Mouse (Mus musculus) ES-E14 (cell line): ENCODE data around the gene Rad54l2.

Experiments
- CHD2 ChIP-seq: IDR thresholded peaks from 2 replicates; pipeline ENCODE4 v1.6.1; 2014; ENCODE audit warnings: mild to moderate bottlenecking, low read depth, low read length, inconsistent platforms
- HCFC1 ChIP-seq: IDR thresholded peaks from 2 replicates; pipeline ENCODE4 v1.6.1; 2012; ENCODE audit warnings: low read length, inconsistent platforms, borderline replicate concordance; ENCODE audit not compliant: insufficient read depth
- MAFK ChIP-seq: IDR thresholded peaks from 2 replicates; pipeline ENCODE4 v1.6.1; 2014; ENCODE audit warnings: mild to moderate bottlenecking, low read depth, low read length, inconsistent platforms; ENCODE audit not compliant: insufficient read depth
- ZC3H11A ChIP-seq: IDR thresholded peaks from 2 replicates; pipeline ENCODE4 v1.6.1; 2012; ENCODE audit warnings: low read depth, mild to moderate bottlenecking, inconsistent platforms, low read length, borderline replicate concordance
- ZNF384 ChIP-seq: IDR thresholded peaks from 2 replicates; pipeline ENCODE4 v1.6.1; 2012; ENCODE audit warnings: low read depth, low read length, inconsistent platforms

DNA sequence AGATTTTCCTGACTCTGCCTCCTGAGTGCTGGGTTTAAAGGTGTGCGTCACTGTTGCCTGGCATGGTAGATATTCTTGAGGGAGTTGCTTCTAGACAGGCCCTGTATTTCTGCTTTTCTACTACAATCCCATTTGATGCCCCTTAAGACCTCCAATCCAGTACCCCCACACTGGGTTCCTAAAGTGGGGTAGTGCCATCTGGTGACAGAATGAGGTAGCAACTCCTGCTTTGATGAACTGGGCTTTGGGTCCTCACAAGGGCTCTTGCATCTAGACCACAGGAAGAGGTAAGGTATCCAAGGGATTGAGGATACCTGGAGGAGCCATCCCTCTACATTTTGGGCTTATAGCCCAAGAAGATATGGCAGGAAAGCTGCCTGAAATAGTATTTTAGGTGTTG lies 30.2 kb upstream of the Rad54l2 start:
- TF ChIP-seq CHD2: no peak
- no peak for TF ChIP-seq HCFC1
- no peak for TF ChIP-seq ZC3H11A
- no peak for TF ChIP-seq MAFK
- no peak for TF ChIP-seq ZNF384
